Mouse (Mus musculus): Measurements from ENCODE around the gene Nlrc5.
"Not testable (repeated sequence)": the region's sequence is repeated elsewhere in the genome, so short reads cannot be mapped to it uniquely, and the experiment has no call there.

The Nlrc5 gene

DNA sequence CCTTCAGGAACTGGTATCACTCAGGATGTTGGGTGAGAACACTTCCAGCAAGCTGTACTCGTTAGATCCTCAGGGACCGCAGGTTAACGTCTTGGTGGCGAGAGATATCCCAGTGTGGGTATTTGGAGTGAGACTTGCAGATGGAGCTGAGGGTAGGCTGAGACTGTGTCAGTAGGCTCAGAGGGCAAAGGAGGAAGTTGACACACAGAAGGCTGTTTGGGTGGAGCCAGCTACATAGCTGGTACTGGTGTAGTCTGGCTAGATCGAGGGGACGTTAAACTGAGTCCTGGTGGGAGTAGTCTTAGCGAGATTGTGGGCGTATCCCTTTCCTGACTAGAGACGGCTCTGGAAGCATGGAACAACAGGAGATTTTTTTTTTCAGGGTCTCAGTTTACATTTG, 16.1 kb upstream of the Nlrc5 start:
- in situ Hi-C loops (cut with MboI): no loop called here

DNA sequence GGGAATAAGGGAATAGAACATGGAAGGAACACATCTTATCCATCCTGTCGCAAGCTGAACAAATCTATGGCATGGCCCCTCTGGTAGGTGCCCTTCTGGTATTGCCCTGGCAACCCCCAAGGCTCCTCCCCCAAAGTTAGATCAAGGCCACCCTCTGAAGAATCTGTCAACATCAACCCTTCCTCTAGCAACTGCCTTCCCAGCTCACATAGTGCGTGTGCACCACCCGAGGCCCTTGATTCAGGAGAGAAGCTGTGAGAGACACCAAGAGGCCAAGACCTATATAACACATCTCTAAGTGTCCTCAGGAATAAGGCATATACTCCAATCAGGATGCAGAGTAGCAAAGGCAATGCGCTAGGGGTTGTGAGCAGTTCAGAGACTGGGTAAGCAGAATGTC, 11.9 kb upstream of the Nlrc5 start:
- in situ Hi-C loops (cut with MboI): no loop called here

DNA sequence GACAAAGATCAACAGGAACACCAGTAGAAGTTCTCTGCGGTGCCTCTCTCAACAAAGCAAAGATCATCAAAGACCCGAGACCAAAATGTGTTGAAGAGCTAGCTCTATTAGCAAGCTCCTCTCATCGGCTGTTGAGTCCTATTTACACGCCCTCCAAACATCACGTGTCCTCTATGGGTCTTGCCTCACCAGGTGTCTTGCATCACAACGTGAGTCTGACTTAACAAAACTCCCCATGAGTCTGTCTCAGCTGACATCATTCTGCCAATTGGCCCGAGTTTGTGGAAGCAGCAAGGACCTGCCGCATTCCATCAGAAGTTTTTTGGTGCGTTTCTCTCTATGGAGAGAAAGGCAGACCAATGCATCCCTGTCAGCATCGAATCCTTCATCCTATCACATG, 6.2 kb upstream of the Nlrc5 start:
- in situ Hi-C loops (cut with MboI): no loop called here

DNA sequence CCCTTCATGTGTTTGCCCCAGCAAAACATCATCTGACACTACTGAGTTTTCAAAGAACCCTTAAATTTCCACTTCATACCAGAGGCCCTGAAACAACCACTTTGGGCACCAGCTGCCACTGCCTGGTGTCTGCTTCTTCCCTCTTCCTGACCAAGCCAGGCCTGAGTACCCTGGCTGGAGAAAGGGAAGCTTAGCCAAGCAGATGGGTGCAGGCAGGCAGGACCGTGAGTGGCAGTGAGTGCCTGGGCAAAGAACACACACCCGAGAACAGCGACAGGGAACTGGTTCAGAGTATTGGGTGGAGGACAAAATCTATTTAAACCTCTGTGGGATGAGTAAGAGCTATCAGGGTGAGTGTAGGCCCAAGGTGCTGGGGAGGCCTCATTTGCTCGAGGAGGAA, 5.7 kb upstream of the Nlrc5 start:
- in situ Hi-C loops (cut with MboI): no loop called here

DNA sequence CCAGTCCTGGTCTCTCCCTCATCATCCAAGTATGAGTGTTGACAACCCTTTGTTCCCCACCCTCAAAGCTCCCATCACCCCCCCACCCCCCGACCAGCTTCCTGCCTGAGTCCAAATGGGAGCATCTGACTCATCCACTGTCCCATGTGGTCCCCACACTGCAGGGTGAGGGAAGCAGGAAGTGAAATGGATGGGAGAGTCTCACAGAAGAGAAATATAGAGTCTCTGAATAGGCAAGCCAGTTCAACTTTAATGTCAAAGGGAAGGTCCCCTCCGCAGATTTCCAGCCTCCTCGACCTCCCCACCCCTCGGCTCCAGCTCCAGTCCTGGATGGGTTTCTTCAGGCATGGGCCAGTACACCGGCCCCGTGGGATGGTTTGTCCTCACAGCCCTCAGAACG, 4.8 kb upstream of the Nlrc5 start:
- in situ Hi-C loops (cut with MboI): no loop called here

DNA sequence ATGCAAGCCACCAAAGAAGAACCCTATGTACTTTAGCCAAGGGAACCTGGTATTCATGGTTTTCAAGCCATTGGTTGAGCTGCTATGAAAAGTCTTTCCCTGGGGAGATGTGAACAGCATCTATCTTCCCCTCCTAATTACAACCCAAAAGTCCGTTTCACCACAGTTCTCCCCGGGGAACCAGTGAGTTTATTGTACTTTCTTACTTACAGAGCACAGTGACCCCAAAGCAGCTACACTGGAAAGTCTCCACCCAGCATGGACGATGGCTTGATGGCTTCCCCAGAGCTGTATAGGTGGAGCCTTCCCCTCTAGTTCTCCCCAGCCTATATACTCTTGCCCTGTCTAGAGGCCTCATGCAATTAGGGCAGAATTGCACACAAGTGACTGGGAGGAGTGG, 1.9 kb upstream of the Nlrc5 start:
- in situ Hi-C loops (cut with MboI): no loop called here

DNA sequence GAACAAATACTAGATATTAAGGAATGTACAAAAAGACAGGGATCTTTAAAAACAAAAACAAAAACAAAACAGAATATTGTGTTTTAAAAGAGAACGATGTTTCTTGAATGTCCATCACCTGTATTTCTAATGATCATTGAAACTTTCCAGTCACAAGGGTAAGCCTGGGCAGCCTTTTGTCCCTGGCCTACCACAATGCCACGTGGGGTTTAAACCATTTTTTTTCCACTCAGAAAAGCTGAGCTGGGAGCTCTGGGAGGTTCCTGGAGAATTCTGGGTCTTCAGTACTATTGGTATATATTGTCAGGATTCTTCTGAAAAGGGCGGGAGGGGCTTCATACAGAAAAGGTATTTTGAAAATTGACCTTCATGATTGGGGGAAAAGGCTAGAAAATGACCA, 802 bp downstream of the Nlrc5 start:
- in situ Hi-C loops (cut with MboI): no loop called here

DNA sequence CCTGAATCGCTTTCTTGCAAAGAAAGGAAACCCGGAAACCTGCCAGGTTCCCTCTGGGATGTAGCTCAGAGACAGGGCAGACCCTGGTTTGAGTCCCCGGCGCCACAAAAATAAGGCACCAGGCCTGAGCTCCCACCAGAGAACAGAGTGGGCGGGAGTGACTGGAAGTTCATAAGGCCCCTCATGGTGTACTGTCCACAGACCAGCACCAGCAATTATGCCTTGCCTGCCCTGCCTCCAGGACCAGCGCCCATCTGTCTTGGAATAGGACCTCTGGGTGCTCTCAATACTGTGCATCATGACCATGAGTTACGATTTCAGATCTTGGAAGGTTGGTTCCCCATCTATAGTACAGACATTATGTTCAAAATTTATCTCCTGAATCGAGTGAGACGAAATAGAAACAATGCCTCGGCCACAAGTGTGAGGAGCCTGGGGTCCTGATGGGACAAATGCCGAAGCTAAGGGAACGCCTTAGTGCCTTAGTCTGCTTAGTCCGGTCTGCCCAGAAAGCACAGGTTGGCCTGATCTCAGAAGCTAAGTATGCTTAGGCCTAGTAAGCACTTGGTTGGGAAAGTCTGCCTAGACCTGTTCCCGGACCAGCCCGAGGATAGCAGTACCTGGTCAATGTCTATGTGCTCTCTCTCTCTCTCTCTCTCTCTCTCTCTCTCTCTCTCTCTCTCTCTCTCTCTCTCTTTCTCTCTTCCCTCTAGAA, 1.4 kb downstream of the Nlrc5 start:
- in situ Hi-C loops (cut with MboI): no loop called here

DNA sequence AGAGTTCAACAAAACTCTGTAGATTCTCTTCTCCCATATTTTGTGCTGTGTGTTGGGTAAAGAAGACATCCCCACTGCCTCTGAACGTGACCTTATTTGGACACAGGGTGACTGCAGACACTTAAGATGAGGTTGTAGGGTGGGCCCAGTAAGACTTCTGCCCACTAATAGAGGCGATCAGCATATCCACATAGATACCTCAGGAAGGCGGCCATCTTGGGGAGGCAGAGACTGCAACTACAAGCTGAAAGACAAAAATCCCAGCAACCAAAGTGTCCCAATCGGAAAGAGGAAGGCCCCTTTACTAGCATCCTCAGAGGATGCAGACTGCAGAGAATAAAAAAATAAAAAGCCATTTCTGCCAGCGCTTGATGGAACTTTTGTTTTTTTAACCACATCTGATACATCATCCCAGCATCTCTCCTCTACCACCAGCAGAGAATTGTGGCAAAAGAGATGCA, 2.0 kb downstream of the Nlrc5 start:
- in situ Hi-C loops (cut with MboI): no loop called here

DNA sequence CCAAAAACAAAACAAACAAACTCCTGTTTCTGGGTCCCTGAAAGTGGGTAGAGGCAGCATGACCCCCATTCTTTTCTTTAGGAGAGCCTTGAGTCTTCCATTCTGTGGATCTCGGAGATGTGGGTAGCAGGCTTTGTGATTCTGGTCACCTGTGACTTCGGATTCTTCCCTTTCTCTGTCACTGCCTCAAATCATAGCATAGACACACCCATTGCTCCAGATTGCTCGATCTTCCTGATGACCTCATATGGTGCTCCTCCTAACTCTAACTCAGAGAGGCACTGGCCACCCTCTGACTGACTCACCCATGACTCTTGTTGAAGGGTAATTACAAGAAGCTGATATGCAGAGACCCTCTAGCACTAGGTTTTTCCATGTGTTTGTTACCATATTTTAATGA, 2.7 kb downstream of the Nlrc5 start:
- in situ Hi-C loops (cut with MboI): no loop called here

DNA sequence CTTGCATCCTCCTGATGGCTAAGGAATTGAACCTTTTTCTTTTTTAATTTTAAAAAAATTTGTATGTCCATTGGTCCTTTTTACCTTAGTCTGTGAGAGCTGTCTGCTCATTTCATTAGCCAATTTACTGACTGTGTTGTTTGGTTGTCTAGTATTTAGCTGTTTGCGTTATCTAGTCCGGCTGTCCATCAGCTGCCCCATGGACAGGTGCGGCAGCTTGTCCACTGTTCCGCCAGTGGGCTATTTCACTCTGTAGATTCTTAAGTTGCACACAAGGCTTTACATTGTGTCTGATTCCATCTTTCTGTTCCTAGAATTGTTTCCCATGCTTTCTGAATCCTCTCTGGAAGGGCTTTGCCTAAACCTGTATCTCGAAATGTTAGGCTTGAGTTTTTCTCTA, 4.5 kb downstream of the Nlrc5 start:
- in situ Hi-C loops (cut with MboI): no loop called here

DNA sequence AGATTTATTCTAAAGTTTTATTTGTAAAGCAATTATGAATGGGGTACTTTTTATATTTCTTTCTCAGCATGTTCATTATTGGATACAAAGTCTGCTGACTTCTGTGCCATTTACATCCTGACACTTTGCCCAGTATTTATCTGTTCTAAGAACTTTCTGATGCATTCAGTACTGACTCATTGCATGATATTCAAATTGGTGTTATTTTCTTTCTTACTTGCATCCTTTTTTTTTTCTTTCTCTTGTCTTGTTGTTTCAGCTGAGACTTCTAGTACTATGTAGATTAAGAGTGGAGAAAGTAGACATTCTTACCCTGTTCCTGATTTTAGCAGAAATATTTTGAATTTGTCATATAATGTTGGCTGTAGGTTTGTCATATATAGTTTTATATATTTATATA, 5.5 kb downstream of the Nlrc5 start:
- in situ Hi-C loops (cut with MboI): no loop called here

DNA sequence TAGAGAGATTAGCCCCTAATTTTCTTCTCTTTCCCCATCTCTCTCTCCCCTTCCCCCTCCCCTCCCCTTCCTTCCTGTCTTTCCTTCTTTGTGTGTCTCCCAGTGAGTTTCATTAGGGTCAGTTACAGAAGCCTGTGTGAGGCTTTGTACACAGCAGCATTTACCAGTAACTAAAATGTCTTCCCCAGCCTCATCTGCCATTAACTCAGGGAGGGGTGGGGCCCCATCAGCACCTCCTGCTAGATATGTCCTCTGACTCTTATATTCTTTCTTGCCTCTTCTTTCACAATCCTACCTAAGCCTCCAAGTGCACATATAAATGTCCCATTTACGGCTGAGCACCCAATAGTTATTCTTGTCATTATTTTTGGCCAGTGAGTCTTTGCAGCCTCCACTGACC, 6.2 kb downstream of the Nlrc5 start:
- in situ Hi-C loops (cut with MboI): no loop called here

DNA sequence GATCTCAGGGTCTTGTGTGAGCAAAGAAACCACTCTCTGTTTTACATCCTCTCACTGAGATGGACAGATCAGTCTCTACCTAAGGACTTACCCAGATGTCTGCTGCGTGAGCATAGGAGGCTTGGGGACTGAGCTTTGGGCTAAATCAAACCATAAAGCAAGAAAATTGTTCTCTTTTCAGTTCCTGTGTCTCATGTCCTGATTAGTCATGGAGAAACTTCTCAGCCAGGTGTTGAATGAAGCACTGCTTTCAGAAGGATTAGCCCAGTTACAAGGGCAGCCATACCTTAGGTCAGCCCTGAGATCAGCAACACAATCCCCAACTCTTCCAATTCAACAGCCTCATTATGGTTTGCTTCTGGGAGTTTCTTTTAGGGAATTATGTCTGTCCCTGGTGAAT, 7.5 kb downstream of the Nlrc5 start:
- in situ Hi-C loops (cut with MboI): no loop called here

DNA sequence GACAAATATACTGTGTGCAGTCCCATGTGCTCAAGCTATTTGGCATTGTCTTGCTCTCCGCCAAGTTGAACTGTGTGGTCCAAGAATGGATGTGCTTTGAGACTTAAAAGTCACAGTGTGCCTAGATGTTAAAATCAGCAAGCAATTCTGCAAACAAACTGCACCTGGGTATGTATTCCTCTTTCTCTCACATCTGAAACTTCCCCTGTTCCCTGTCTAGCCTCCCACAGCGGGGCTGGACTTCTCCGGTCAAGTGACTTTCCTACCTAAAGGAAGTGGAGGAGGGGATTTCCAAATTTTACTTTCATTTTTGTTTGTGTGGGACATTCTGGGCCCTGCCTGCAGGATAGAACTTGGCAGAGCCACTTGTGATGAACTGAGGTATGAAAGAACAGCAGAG, 9.0 kb downstream of the Nlrc5 start:
- in situ Hi-C loops (cut with MboI): no loop called here

DNA sequence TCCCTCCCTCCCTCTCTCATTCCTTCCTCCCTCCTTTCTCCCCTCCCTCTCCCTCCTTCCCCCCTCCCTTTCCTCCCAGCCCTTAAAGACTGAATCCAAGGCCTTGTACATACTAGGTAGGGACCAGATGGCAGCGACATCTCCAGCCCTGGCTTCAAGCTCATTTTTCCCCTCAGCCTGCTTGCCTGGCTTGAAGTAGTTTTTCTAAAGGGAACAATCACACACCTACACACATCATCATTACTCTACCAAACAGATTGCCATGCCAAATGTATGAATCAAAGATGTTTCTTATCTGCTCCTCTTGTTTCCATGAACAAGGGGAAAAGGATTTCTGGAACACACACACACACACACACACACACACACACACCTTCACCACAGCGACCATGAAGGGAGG, 10.3 kb downstream of the Nlrc5 start:
- in situ Hi-C loops (cut with MboI): no loop called here

DNA sequence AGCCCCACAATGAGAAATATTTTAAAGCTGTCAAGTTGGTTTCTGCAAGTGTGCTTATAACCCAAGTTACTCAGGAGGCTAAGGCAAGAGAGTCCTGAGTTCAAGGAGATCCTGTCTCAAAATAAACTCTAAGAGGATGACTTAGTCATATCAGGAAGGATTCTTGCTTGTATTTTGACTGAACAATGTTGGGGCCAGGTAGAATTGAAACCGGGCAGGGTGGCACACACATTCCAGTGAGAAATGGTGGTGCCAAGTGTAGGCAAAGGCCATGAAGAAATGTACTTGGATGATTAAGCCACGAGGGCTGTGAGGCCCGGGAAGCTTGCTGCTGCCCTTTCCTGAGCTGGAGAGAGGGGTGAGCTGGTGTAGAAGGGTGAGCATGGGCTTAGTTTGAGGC, 13.0 kb downstream of the Nlrc5 start:
- in situ Hi-C loops (cut with MboI): no loop called here

DNA sequence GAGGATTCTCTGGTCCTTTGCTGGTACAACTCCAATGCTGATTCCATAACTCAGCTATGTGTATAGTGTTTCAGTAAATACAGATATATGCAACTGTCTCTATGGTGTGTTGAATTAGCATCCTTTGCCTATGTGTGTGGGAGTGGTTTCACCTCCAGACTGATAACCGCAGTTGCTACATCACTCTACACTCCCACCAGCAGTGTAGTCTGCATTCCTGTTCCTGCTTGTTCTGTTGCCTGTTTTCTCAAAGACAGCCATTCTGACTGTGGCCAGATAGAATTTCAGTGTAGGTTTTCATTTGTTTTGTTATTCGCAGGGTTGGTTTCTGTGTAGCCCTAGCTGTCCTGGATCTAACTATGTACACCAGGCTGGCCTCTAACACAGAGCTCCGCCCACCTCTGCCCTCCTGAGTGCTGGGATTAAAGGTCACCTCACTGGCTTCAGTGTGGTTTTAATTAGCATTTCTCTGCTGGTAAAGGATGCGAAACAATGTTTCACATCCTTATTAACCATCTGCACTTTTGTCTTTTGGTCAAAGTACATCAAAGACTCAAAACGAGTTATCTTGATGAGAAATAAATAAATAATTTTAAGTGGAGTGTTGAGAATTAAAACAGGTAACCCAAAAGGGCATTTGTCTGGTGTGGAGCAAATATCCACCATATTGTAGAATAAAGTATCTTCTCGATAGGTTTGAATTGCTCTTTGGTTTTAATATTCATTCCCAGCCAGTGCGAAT, 13.6 kb downstream of the Nlrc5 start:
- in situ Hi-C loops (cut with MboI): no loop called here

DNA sequence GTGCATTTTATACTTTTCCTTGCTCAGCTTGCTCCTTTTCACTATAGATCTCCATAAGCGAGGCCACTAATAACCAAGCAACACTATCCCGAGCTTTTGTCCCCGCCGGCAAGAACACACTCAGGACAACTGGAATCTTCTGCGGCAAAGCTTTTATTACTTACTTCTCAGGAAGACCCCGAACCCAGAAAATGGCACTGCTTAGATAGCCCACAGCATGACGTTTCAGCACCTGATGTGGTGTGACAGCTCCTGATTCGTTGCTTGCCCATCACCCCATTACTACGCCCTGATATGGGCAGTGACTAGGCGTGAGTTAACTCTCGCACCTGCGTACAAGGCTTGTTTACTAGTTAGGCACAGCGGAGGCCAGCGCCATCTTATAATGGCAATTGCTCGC, 18.8 kb downstream of the Nlrc5 start:
- in situ Hi-C loops (cut with MboI): not testable (repeated sequence)

DNA sequence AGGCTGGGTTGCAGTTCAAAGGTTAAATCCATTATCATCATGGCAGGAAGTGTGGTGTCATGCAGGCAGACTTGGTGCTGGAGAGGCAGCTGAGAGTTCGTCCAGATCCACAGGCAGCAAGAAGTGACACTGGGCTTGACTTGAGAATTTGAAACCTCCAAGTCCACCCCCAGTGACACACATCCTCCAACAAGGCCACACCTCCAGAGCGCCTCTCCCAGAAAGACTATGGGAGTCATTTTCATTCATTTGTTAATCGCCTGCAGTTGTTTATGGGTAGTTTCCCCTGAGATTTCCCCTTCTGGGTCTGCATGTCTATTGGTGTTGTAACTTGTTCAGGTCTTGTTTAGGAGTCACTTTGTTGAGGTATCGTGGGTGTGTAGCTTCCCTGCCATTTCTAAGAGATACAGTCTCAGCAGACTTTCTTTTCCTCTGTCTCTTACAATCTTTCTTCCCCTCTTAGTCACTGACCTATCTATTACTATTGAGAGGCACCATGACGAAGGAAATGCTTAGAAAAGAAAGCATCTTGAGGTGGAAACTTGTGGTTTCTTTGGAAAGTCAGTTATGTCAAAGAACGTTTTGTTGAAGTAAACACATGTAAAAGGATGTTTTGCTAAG, 19.8 kb downstream of the Nlrc5 start:
- in situ Hi-C loops (cut with MboI): no loop called here

DNA sequence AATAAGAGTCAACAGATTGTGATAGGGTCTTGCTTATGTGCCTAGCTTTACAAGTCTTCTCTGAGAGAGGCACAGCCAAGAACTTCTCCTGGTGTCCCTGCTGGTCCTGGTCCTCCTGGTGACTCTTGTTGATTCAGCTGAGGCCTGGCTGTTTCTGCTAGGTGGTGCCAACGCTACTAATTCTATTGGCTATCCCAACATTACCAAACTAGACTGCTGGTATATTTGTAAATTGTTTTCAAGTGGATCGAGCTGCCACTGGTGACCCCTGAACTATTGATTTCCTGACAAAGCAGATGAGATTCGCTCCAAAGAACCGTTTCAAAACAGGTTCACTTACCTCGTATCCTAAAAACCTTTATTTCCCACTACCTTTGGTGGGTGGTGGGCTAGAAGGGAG, 20.7 kb downstream of the Nlrc5 start:
- in situ Hi-C loops (cut with MboI): no loop called here

DNA sequence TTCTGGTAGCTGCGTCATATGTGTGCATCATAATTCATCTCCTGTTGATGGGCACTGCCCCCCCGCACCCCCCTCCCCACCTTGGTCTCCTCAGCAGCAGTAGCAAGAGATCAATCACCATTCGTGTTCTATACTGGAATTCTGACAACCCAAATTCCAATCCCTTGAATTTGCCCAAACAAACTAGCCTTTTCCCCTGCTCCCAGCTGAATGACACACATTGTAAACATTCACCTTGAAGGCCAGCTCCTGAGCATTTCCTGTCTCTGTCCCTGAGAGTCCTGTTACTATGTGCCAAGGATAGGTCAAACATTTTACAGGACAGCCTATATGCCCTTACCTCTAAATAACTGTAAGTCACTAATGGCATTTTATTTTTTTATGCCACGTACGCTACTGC, 21.9 kb downstream of the Nlrc5 start:
- in situ Hi-C loops (cut with MboI): no loop called here

DNA sequence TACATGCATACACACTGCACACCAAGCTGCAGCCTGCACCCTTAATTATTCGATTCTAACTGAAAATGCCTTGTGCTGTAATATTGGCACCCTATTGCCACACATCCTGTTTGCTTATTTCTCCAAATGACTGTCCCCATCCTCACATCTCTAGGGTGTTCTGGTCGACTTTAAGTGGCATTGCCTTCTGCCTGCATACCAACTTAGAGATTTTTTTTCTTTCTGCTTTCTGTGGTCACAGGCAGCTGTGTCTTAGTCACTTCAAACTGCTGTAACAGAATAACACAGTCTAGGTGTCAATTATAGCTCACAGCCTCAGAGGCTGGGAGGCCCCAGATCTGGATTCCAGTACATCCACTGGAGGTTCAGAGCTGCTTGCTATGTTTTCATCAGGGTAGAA, 24.4 kb downstream of the Nlrc5 start:
- in situ Hi-C loops (cut with MboI): no loop called here

All from mature B cell (primary cell).